Mouse (Mus musculus): Measurements from ENCODE around the gene Aadac.

Aadac gene

GRCm38 (mm10) chr3:60025417-60025816 is at the start of gene Aadac:
Gene Aadac (plus strand): TSS chr3:60025717.
- DNase-seq (ENCODE audit: low read depth, low spot score): no peak
- Histone ChIP-seq H3K36me3 (ENCODE audit: control insufficient read depth, insufficient read depth, low read length, poor library complexity, severe bottlenecking) (no peaks in the 10 kb centered on the region), H3K27me3 (ENCODE audit: control insufficient read depth, insufficient read depth, low read length, poor library complexity, severe bottlenecking) (no peaks in the 10 kb centered on the region)

DNA sequence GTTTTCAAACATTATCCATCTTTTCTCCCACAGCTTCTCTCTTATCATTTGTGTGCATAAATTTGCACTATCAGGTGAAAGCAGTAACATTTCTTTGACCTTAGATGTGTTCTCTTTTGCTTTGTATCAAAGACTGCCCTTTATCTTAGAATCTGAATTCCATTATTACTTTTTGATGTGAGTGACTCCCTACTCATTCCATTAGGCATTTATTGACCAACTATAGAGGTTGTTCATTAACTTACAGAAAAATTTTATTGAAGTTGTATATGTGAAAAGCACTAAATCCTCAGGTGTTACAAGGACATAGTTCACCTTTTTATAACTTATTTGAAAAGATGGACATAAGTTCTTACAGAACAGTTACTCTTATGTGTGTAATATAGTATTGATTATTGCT is 21.9 kb upstream of the Aadac start:
- no peak for DNase-seq (ENCODE audit: low read depth, low spot score)
- no peaks in the 10 kb centered on the region for H3K27me3 ChIP-seq (ENCODE audit: control insufficient read depth, insufficient read depth, low read length, poor library complexity, severe bottlenecking)
- no peaks in the 10 kb centered on the region for H3K36me3 ChIP-seq (ENCODE audit: control insufficient read depth, insufficient read depth, low read length, poor library complexity, severe bottlenecking)

GRCm38 (mm10) chr3:60006443-60006842 is 19.1 kb upstream of the Aadac start, which contains the start of gene Aadacl2:
Gene Aadacl2 (plus strand): TSS chr3:60006743.
- Histone ChIP-seq H3K36me3 (ENCODE audit: control insufficient read depth, insufficient read depth, low read length, poor library complexity, severe bottlenecking) (no peaks in the 10 kb centered on the region), H3K27me3 (ENCODE audit: control insufficient read depth, insufficient read depth, low read length, poor library complexity, severe bottlenecking) (no peaks in the 10 kb centered on the region)
- no peak for DNase-seq (ENCODE audit: low read depth, low spot score)

GRCm38 (mm10) chr3:60031511-60031910 is 6.0 kb downstream of the Aadac start:
- Histone ChIP-seq H3K27me3 (ENCODE audit: control insufficient read depth, insufficient read depth, low read length, poor library complexity, severe bottlenecking) (no peaks in the 10 kb centered on the region), H3K36me3 (ENCODE audit: control insufficient read depth, insufficient read depth, low read length, poor library complexity, severe bottlenecking) (no peaks in the 10 kb centered on the region)
- no peak for DNase-seq (ENCODE audit: low read depth, low spot score)

- no peaks in the 10 kb centered on the region for H3K27me3 ChIP-seq (ENCODE audit: control insufficient read depth, insufficient read depth, low read length, poor library complexity, severe bottlenecking)
- no peaks in the 10 kb centered on the region for H3K36me3 ChIP-seq (ENCODE audit: control insufficient read depth, insufficient read depth, low read length, poor library complexity, severe bottlenecking)
- no peak for DNase-seq (ENCODE audit: low read depth, low spot score)
Observed at GRCm38 (mm10) chr3:60046221-60046913, 20.9 kb downstream of the Aadac start.

DNA sequence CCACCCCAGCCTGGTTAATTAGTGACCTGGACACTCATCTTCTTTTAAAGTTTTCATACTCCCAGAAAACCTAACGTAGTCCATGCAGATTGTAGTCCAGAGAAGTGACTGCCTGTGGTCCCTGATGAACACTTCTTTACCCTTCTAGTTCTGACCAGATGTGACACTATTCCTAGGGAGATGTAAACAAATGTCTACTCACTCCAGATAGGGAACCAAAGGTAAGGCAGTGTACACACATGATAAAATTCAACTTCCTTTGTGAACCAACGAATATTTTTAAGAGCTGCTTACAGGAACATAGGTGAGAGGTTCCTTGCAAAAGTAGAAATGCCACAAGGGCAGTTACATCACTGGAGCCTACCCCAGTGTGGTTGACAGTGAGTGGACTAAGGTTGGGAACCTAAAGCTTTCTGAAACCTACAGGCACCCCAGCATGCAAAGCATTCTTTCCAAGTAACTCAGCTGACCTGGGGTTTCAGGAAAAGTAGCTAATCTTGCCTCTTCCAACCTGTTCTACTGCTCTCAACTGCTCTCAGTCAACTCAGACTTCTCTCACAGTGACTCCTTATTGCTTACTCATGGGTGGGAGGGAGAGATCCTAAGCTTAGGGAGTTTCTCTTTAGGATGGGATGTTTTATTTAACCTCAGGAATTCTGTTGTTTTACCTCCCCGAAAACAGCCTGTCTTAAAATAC is 27.9 kb downstream of the Aadac start:
- Histone ChIP-seq H3K27me3 (ENCODE audit: control insufficient read depth, insufficient read depth, low read length, poor library complexity, severe bottlenecking) (no peaks in the 10 kb centered on the region), H3K36me3 (ENCODE audit: control insufficient read depth, insufficient read depth, low read length, poor library complexity, severe bottlenecking) (no peaks in the 10 kb centered on the region)
- DNase-seq (ENCODE audit: low read depth, low spot score): no peak

- Histone ChIP-seq H3K36me3 (ENCODE audit: control insufficient read depth, insufficient read depth, low read length, poor library complexity, severe bottlenecking) (no peaks in the 10 kb centered on the region), H3K27me3 (ENCODE audit: control insufficient read depth, insufficient read depth, low read length, poor library complexity, severe bottlenecking) (no peaks in the 10 kb centered on the region)
- DNase-seq (ENCODE audit: low read depth, low spot score): no peak
Observed at GRCm38 (mm10) chr3:60053931-60054330, 28.4 kb downstream of the Aadac start.

- peak; percentile 51 for DNase-seq (ENCODE audit: low read depth, low spot score)
- Histone ChIP-seq H3K36me3 (ENCODE audit: control insufficient read depth, insufficient read depth, low read length, poor library complexity, severe bottlenecking) (no peaks in the 10 kb centered on the region), H3K27me3 (ENCODE audit: control insufficient read depth, insufficient read depth, low read length, poor library complexity, severe bottlenecking) (no peaks in the 10 kb centered on the region)
Observed at GRCm38 (mm10) chr3:60056451-60056850, 30.9 kb downstream of the Aadac start.

GRCm38 (mm10) chr3:60057070-60057808 is 31.7 kb downstream of the Aadac start:
- DNase-seq (ENCODE audit: low read depth, low spot score): no peak
- H3K36me3 ChIP-seq (ENCODE audit: control insufficient read depth, insufficient read depth, low read length, poor library complexity, severe bottlenecking): no peaks in the 10 kb centered on the region
- no peaks in the 10 kb centered on the region for H3K27me3 ChIP-seq (ENCODE audit: control insufficient read depth, insufficient read depth, low read length, poor library complexity, severe bottlenecking)

- H3K36me3 ChIP-seq (ENCODE audit: control insufficient read depth, insufficient read depth, low read length, poor library complexity, severe bottlenecking): no peaks in the 10 kb centered on the region
- no peaks in the 10 kb centered on the region for H3K27me3 ChIP-seq (ENCODE audit: control insufficient read depth, insufficient read depth, low read length, poor library complexity, severe bottlenecking)
- DNase-seq (ENCODE audit: low read depth, low spot score): no peak
Observed at GRCm38 (mm10) chr3:60057809-60058082, 32.2 kb downstream of the Aadac start.

- DNase-seq (ENCODE audit: low read depth, low spot score): no peak
- H3K27me3 ChIP-seq (ENCODE audit: control insufficient read depth, insufficient read depth, low read length, poor library complexity, severe bottlenecking): no peaks in the 10 kb centered on the region
- H3K36me3 ChIP-seq (ENCODE audit: control insufficient read depth, insufficient read depth, low read length, poor library complexity, severe bottlenecking): no peaks in the 10 kb centered on the region
Observed at GRCm38 (mm10) chr3:60078883-60079415, 53.4 kb downstream of the Aadac start.

GRCm38 (mm10) chr3:60080572-60080971 is 55.1 kb downstream of the Aadac start:
- Histone ChIP-seq H3K36me3 (ENCODE audit: control insufficient read depth, insufficient read depth, low read length, poor library complexity, severe bottlenecking) (no peaks in the 10 kb centered on the region), H3K27me3 (ENCODE audit: control insufficient read depth, insufficient read depth, low read length, poor library complexity, severe bottlenecking) (no peaks in the 10 kb centered on the region)
- DNase-seq (ENCODE audit: low read depth, low spot score): peak; percentile 81

GRCm38 (mm10) chr3:60081648-60082047 is 56.1 kb downstream of the Aadac start, which contains the start of gene Sucnr1:
Gene Sucnr1 (plus strand): TSS chr3:60081869.
- Histone ChIP-seq H3K36me3 (ENCODE audit: control insufficient read depth, insufficient read depth, low read length, poor library complexity, severe bottlenecking) (no peaks in the 10 kb centered on the region), H3K27me3 (ENCODE audit: control insufficient read depth, insufficient read depth, low read length, poor library complexity, severe bottlenecking) (no peaks in the 10 kb centered on the region)
- no peak for DNase-seq (ENCODE audit: low read depth, low spot score)

DNA sequence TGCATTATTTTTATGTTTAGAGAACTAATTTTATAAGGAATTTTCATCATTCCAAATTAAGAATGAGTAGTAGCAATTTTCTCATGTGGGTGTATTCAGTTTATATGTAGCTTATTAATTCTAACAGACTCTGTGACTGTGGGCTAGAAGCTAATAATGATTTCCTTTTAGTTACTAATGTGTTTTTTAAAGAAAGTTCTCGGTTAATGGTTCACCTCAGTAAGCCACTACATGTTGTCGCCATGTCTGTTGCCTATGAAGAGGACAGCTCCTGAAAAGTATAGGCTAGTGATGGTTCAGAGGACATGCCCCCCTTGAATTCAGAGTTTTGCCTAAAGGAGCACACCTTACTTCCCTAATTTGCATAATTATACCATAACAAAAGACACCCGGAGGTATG is 57.2 kb downstream of the Aadac start:
- Histone ChIP-seq H3K36me3 (ENCODE audit: control insufficient read depth, insufficient read depth, low read length, poor library complexity, severe bottlenecking) (no peaks in the 10 kb centered on the region), H3K27me3 (ENCODE audit: control insufficient read depth, insufficient read depth, low read length, poor library complexity, severe bottlenecking) (no peaks in the 10 kb centered on the region)
- DNase-seq (ENCODE audit: low read depth, low spot score): no peak

DNA sequence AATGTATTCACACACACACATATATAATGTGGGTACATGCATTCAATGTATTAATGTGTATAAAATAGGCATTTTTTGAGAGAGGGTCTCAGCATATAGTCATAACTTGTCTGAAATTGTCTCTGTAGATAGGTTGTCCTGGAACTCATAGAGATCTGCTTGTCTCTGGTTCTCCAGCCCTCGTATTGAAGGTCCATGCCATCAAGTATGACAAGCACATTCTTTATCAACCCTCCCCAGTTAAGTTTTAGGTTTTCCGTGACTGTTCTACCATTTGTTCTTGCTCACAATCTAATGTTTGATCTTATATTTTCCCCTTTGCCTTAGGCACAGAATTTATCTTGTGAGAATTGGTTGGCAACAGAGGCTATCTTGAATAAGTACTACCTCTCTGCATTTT is 60.2 kb downstream of the Aadac start:
- H3K36me3 ChIP-seq (ENCODE audit: control insufficient read depth, insufficient read depth, low read length, poor library complexity, severe bottlenecking): no peaks in the 10 kb centered on the region
- no peak for DNase-seq (ENCODE audit: low read depth, low spot score)
- no peaks in the 10 kb centered on the region for H3K27me3 ChIP-seq (ENCODE audit: control insufficient read depth, insufficient read depth, low read length, poor library complexity, severe bottlenecking)
